Mouse (Mus musculus) liver, postnatal 0 days (tissue): ENCODE measurements around the gene Lrrc49. TPM values are rescaled to one million over a fixed set of nuclear protein-coding genes. Genes with fewer than 3 reads are reported as not detected.

Source experiments
- ATAC-seq: fragments of 200-750 bp; cut with Nextera tagmentation; 2 replicates; pipeline ENCODE4 v1.8.0; 2017; ENCODE audit warnings: mild to moderate bottlenecking, moderate library complexity
- DNase-seq: peaks from one replicate; pipeline ENCODE4 v3.0.0-alpha.2; 2016
- H3K27ac ChIP-seq: fragments of 300-500 bp; sonication (generic); 2 replicates; pipeline ENCODE4 v1.5.1; 2014; ENCODE audit warnings: antibody characterized with exemption, moderate library complexity, mild to moderate bottlenecking, low read depth
- H3K27me3 ChIP-seq: fragments of 300-500 bp; sonication (generic); 2 replicates; pipeline ENCODE4 v1.6.1; 2014; ENCODE audit warnings: low read length, control low read depth, mixed read lengths; ENCODE audit not compliant: insufficient read depth
- H3K36me3 ChIP-seq: fragments of 300-500 bp; sonication (generic); replicated peaks from 2 replicates; pipeline ENCODE4 v1.6.1; 2014; ENCODE audit warnings: mild to moderate bottlenecking, control low read depth, low read length, moderate library complexity, mixed read lengths; ENCODE audit not compliant: insufficient read depth
- H3K4me1 ChIP-seq: fragments of 300-500 bp; sonication (generic); 2 replicates; pipeline ENCODE4 v1.6.1; 2014; ENCODE audit warnings: antibody characterized with exemption, mild to moderate bottlenecking, control low read depth; ENCODE audit not compliant: insufficient read depth
- H3K4me2 ChIP-seq: fragments of 300-500 bp; sonication (generic); 2 replicates; pipeline ENCODE4 v1.6.1; 2014; ENCODE audit warnings: low read depth, mild to moderate bottlenecking, low read length, moderate library complexity, mixed read lengths
- H3K4me3 ChIP-seq: fragments of 300-500 bp; sonication (generic); 2 replicates; pipeline ENCODE4 v1.5.1; 2014; ENCODE audit warnings: low read depth, low read length
- H3K9ac ChIP-seq: fragments of 300-500 bp; sonication (generic); replicated peaks from 2 replicates; pipeline ENCODE4 v1.6.1; 2014; ENCODE audit warnings: mild to moderate bottlenecking, moderate library complexity
- H3K9me3 ChIP-seq: fragments of 300-500 bp; sonication (generic); 2 replicates; pipeline ENCODE4 v1.6.1; 2016; ENCODE audit warnings: mild to moderate bottlenecking, control low read depth, low read length, mixed read lengths
- CTCF ChIP-seq: sonication (generic); IDR thresholded peaks from 2 replicates; pipeline ENCODE4 v1.5.1; 2016; ENCODE audit warnings: antibody characterized with exemption, low read depth
- EP300 ChIP-seq: IDR thresholded peaks from 2 replicates; pipeline ENCODE4 v1.6.1; 2016; ENCODE audit warnings: antibody characterized with exemption, low read depth, mild to moderate bottlenecking
- WGBS: fragments of 180-500 bp; shearing (Covaris S2); extraction: QIAGEN DNeasy Blood & Tissue Kit; methylation state at CpG from one replicate; pipeline ENCODE4 v1.1.7; 2014; ENCODE audit not compliant: insufficient replicate concordance; 5-methylcytosine and 5-hydroxymethylcytosine counted together
- polyA plus RNA-seq: library from polyadenylated mRNA; unstranded; fragments of >200 nt; fragmentation: Nextera tagmentation; extraction: Ambion mirVana; gene quantifications from 2 replicates; pipeline ENCODE4 v1.2.1, GENCODE M21; 2015

Lrrc49 gene
- polyA plus RNA-seq, 1 experiment from 2014 or later, result 0.63 TPM

GRCm38 (mm10) chr9:60665535-60665934 lies 22.4 kb downstream of the Lrrc49 start:
- Histone ChIP-seq H3K27ac (no peak overlapping the region), H3K27me3 (no peaks in the 10 kb centered on the region), H3K4me2 (no peak overlapping the region), H3K9ac (no peak overlapping the region), H3K4me3 (no peak overlapping the region), H3K36me3 (no peaks in the 10 kb centered on the region), H3K4me1 (no peaks in the 10 kb centered on the region), H3K9me3 (no peaks in the 10 kb centered on the region)
- WGBS, result 81% methylated on average over 3 of the region's 3 CpGs
- DNase-seq (no peak), ATAC-seq (no peak)
- TF ChIP-seq EP300 (no peak), CTCF (no peak)

GRCm38 (mm10) chr9:60664866-60665265 lies 23.1 kb downstream of the Lrrc49 start:
- DNase-seq, result no peak

DNA sequence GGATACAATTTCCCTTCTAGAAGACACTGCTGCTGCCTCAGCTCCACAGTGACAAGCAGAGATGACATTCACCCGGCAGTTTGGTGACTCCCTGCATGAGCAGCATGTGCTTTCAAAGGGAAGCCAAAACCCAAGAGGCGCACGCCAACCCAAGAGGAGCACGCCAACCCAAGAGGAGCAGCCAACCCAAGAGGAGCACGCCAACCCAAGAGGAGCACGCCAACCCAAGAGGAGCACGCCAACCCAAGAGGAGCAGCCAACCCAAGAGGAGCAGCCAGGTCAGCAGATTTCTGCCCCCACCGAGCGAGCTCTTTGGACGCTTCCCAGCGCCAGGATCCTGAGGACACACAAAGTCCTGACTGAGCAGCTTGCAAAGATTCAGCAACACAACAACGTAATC lies 23.6 kb downstream of the Lrrc49 start:
- Histone ChIP-seq H3K9me3 (no peaks in the 10 kb centered on the region), H3K36me3 (no peaks in the 10 kb centered on the region), H3K27me3 (no peaks in the 10 kb centered on the region), H3K27ac (no peak overlapping the region), H3K9ac (no peak overlapping the region), H3K4me3 (no peak overlapping the region), H3K4me2 (no peak overlapping the region), H3K4me1 (no peaks in the 10 kb centered on the region)
- no peak for ATAC-seq
- TF ChIP-seq EP300, result no peak
- no peak for TF ChIP-seq CTCF
- WGBS, result 88% methylated on average over 12 of the region's 12 CpGs
- DNase-seq, result no peak

More at GRCm38 (mm10) chr9:60664866-60665265, 23.1 kb downstream of the Lrrc49 start:
- Histone ChIP-seq H3K9me3 (no peaks in the 10 kb centered on the region), H3K36me3 (no peaks in the 10 kb centered on the region), H3K4me1 (no peaks in the 10 kb centered on the region), H3K27me3 (no peaks in the 10 kb centered on the region), H3K27ac (no peak overlapping the region), H3K4me2 (no peak overlapping the region), H3K9ac (no peak overlapping the region), H3K4me3 (no peak overlapping the region)
- 83% methylated on average over 5 of the region's 5 CpGs for WGBS
- no peak for ATAC-seq
- TF ChIP-seq EP300 (no peak), CTCF (no peak)

- no peak for TF ChIP-seq EP300
- no peak for TF ChIP-seq CTCF
- Histone ChIP-seq H3K9me3 (no peaks in the 10 kb centered on the region), H3K27ac (no peak overlapping the region), H3K9ac (no peak overlapping the region), H3K4me1 (no peaks in the 10 kb centered on the region), H3K36me3 (no peaks in the 10 kb centered on the region), H3K4me3 (no peak overlapping the region), H3K4me2 (no peak overlapping the region), H3K27me3 (no peaks in the 10 kb centered on the region)
- DNase-seq, result no peak
- 73% methylated on average over 2 of the region's 2 CpGs for WGBS
- no peak for ATAC-seq
These were observed 25.0 kb downstream of the Lrrc49 start for GRCm38 (mm10) chr9:60662936-60663335.

- no peaks in the 10 kb centered on the region for H3K9me3 ChIP-seq
- no peaks in the 10 kb centered on the region for H3K27me3 ChIP-seq
- H3K4me1 ChIP-seq, result no peaks in the 10 kb centered on the region
- no peak for DNase-seq
- no peak for ATAC-seq
- no peak overlapping the region for H3K9ac ChIP-seq
- H3K36me3 ChIP-seq, result no peaks in the 10 kb centered on the region
- H3K4me3 ChIP-seq, result no peak overlapping the region
- TF ChIP-seq CTCF (no peak), EP300 (no peak)
- H3K4me2 ChIP-seq, result no peak overlapping the region
- H3K27ac ChIP-seq, result no peak overlapping the region
These were observed 34.4 kb downstream of the Lrrc49 start for GRCm38 (mm10) chr9:60653582-60653981.

DNA sequence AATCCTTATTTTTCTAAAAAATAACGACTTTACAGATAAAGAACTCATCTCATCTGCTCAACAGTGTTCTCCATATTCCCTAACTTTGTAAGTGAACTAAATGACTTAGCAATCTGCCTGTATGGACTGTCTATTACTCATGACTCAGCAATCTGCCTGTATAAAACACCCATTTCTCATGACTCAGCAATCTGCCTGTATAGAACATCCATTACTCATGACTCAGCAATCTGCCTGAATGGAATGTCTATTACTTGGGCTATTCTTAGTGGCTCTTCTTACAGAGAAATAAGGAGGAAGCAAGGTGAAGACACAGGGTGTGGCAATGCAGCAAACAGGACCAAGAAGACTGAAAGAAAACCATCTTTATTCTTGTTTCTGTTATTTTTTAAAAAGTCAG lies 34.8 kb downstream of the Lrrc49 start:
- H3K4me2 ChIP-seq, result no peak overlapping the region
- H3K4me3 ChIP-seq, result no peak overlapping the region
- H3K36me3 ChIP-seq, result no peaks in the 10 kb centered on the region
- no peak overlapping the region for H3K27ac ChIP-seq
- no peaks in the 10 kb centered on the region for H3K4me1 ChIP-seq
- peak; percentile 71 for ATAC-seq
- WGBS, result 69% methylated on average over 1 of the region's 1 CpGs
- no peaks in the 10 kb centered on the region for H3K27me3 ChIP-seq
- TF ChIP-seq EP300 (peak; percentile 42; the same call in 1 of the 2 replicates), CTCF (no peak)
- no peaks in the 10 kb centered on the region for H3K9me3 ChIP-seq
- no peak for DNase-seq
- H3K9ac ChIP-seq, result no peak overlapping the region

GRCm38 (mm10) chr9:60650277-60650676 lies 37.7 kb downstream of the Lrrc49 start:
- H3K4me1 ChIP-seq, result no peaks in the 10 kb centered on the region
- no peak overlapping the region for H3K4me2 ChIP-seq
- no peak overlapping the region for H3K4me3 ChIP-seq
- no peak overlapping the region for H3K9ac ChIP-seq
- H3K27me3 ChIP-seq, result no peaks in the 10 kb centered on the region
- H3K27ac ChIP-seq, result no peak overlapping the region
- H3K9me3 ChIP-seq, result no peaks in the 10 kb centered on the region
- 74% methylated on average over 6 of the region's 6 CpGs for WGBS
- DNase-seq, result no peak
- no peak for TF ChIP-seq CTCF
- no peak for TF ChIP-seq EP300
- no peak for ATAC-seq
- no peaks in the 10 kb centered on the region for H3K36me3 ChIP-seq
